In the genomic region with DNA sequence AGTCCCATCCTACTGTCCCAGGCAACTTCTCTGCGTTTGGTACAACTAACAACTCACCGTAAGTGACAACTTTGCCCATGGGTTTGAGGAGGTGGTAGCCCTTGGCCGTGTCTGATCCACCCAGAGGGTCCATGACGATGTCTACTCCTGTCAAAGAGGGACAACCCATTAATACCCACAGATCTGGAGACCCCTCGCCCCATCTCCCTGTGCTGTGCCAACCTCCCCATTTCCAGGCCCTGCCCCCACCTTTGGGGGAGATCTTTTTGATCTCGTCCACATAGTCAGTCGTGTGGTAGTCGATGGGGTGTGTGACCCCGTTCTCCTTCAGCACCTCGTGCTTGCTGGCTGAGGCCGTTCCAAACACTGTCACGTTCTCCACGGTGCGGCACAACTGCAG, we compare ENCODE assay signal across 1 mouse cellular context.
TF ChIP-seq lines count a peak whose summit lies in the region.

No protein-coding gene starts in this region.

TF ChIP-seq in myocyte, 11 proteins besides CTCF, POLR2A, EP300 and RAD21:
- no peak for TF ChIP-seq USF1 (IDR thresholded peaks at IDR 0.05; ENCODE audit: low read depth)
- no peak for TF ChIP-seq MAX (IDR thresholded peaks at IDR 0.05; ENCODE audit: low read depth)
- no peak for TF ChIP-seq TCF12 (IDR thresholded peaks at IDR 0.05; ENCODE audit: insufficient read depth, poor library complexity, severe bottlenecking)
- no peak for TF ChIP-seq MYOG (IDR thresholded peaks at IDR 0.05; ENCODE audit: control insufficient read depth in 1 of 3, insufficient read depth in 1 of 3, insufficient read length in 2 of 3, low read depth in 2 of 3)
- TF ChIP-seq SRF (IDR thresholded peaks at IDR 0.05; ENCODE audit: control insufficient read depth, insufficient read length, low read depth): no peak
- no peak for TF ChIP-seq CEBPB (IDR thresholded peaks at IDR 0.05; ENCODE audit: insufficient read depth, poor library complexity, severe bottlenecking)
- TF ChIP-seq POLR2AphosphoS2 (IDR thresholded peaks at IDR 0.05; ENCODE audit: insufficient read length, low read depth): no peak
- no peak for TF ChIP-seq MYOD1 (IDR thresholded peaks at IDR 0.05; ENCODE audit: control insufficient read depth in 1 of 3, insufficient read length in 2 of 3, low read depth in 2 of 3)
- no peak for TF ChIP-seq E2F4 (IDR thresholded peaks at IDR 0.05; ENCODE audit: insufficient read depth)
- no peak for TF ChIP-seq TCF3 (IDR thresholded peaks at IDR 0.05; ENCODE audit: insufficient read length, low read depth)
- no peak for TF ChIP-seq REST (IDR thresholded peaks at IDR 0.05; ENCODE audit: insufficient read depth, insufficient read length)
